Mouse (Mus musculus) kidney, postnatal 0 days (tissue): ENCODE results near the gene Mfsd4b1. TPM values are rescaled to one million over a fixed set of nuclear protein-coding genes. Genes with fewer than 3 reads are reported as not detected.
A peak's percentile ranks its signal among the peaks of the same experiment; 100 is the strongest.

Source experiments
- ATAC-seq: fragments of 200-750 bp; cut with Nextera tagmentation; replicated peaks from 2 replicates; pipeline ENCODE4 v1.8.0; 2017; ENCODE audit warnings: low read depth, moderate number of reproducible peaks, moderate TSS enrichment, moderate library complexity; ENCODE audit not compliant: low FRiP score
- DNase-seq: peaks from one replicate; pipeline ENCODE4 v3.0.0-alpha.2; 2016; ENCODE audit warnings: low spot score
- H3K27ac ChIP-seq: fragments of 300-500 bp; sonication (generic); 2 replicates; pipeline ENCODE4 v1.5.1; 2014; ENCODE audit warnings: mild to moderate bottlenecking
- H3K27me3 ChIP-seq: fragments of 300-500 bp; sonication (generic); 2 replicates; pipeline ENCODE4 v1.6.1; 2014; ENCODE audit warnings: low read length, mixed read lengths; ENCODE audit not compliant: insufficient read depth
- H3K36me3 ChIP-seq: fragments of 300-500 bp; sonication (generic); 2 replicates; pipeline ENCODE4 v1.6.1; 2014; ENCODE audit warnings: low read length, mixed read lengths; ENCODE audit not compliant: insufficient read depth
- H3K4me1 ChIP-seq: fragments of 300-500 bp; sonication (generic); replicated peaks from 2 replicates; pipeline ENCODE4 v1.6.1; 2014; ENCODE audit warnings: antibody characterized with exemption, low read length, mixed read lengths; ENCODE audit not compliant: insufficient read depth
- H3K4me2 ChIP-seq: fragments of 300-500 bp; sonication (generic); 2 replicates; pipeline ENCODE4 v1.6.1; 2014; ENCODE audit warnings: mild to moderate bottlenecking, low read length, moderate library complexity, mixed read lengths
- H3K4me3 ChIP-seq: fragments of 300-500 bp; sonication (generic); replicated peaks from 2 replicates; pipeline ENCODE4 v1.5.1; 2014; ENCODE audit warnings: low read depth, low read length
- H3K9ac ChIP-seq: fragments of 300-500 bp; sonication (generic); 2 replicates; pipeline ENCODE4 v1.6.1; 2014; ENCODE audit warnings: low read depth, low read length
- H3K9me3 ChIP-seq: fragments of 300-500 bp; sonication (generic); replicated peaks from 2 replicates; pipeline ENCODE4 v1.6.1; 2016; ENCODE audit warnings: low read length, inconsistent platforms, mixed read lengths
- CTCF ChIP-seq: IDR thresholded peaks from 2 replicates; pipeline ENCODE4 v1.5.1; 2016; ENCODE audit warnings: antibody characterized with exemption, low read depth, mild to moderate bottlenecking, moderate library complexity
- WGBS: fragments of 180-500 bp; shearing (Covaris S2); extraction: QIAGEN DNeasy Blood & Tissue Kit; methylation state at CpG from one replicate; pipeline ENCODE4 v1.1.7; 2014; 5-methylcytosine and 5-hydroxymethylcytosine counted together
- polyA plus RNA-seq: library from polyadenylated mRNA; unstranded; fragments of >200 nt; fragmentation: Nextera tagmentation; extraction: Ambion mirVana; gene quantifications from 2 replicates; pipeline ENCODE4 v1.2.1, GENCODE M21; 2015

Mfsd4b1 gene
- polyA plus RNA-seq, 1 experiment from 2014 or later: 34.8 TPM

GRCm38 (mm10) chr10:40050763-40051162, 25.7 kb upstream of the Mfsd4b1 start:
- Histone ChIP-seq H3K4me1 (no peaks in the 10 kb centered on the region), H3K27ac (no peak overlapping the region), H3K36me3 (no peaks in the 10 kb centered on the region), H3K4me2 (no peak overlapping the region), H3K9me3 (no peaks in the 10 kb centered on the region), H3K4me3 (no peak overlapping the region), H3K9ac (no peak overlapping the region), H3K27me3 (no peaks in the 10 kb centered on the region)
- 73% methylated on average over 2 of the region's 2 CpGs for WGBS
- DNase-seq: no peak
- ATAC-seq: no peak
- no peak for TF ChIP-seq CTCF

GRCm38 (mm10) chr10:40041339-40041738, 16.3 kb upstream of the Mfsd4b1 start:
- TF ChIP-seq CTCF: peak; percentile 71
- H3K4me1 ChIP-seq: no peaks in the 10 kb centered on the region
- no peak overlapping the region for H3K4me2 ChIP-seq
- H3K4me3 ChIP-seq: no peak overlapping the region
- H3K36me3 ChIP-seq: no peaks in the 10 kb centered on the region
- DNase-seq: peak; percentile 40
- peak; percentile 59; the same call in 1 of the 2 replicates for ATAC-seq
- no peaks in the 10 kb centered on the region for H3K27me3 ChIP-seq
- WGBS: 14% methylated on average over 4 of the region's 4 CpGs
- H3K9me3 ChIP-seq: no peaks in the 10 kb centered on the region
- no peak overlapping the region for H3K9ac ChIP-seq
- no peak overlapping the region for H3K27ac ChIP-seq

GRCm38 (mm10) chr10:40036686-40037560, 11.9 kb upstream of the Mfsd4b1 start:
- no peaks in the 10 kb centered on the region for H3K9me3 ChIP-seq
- no peak overlapping the region for H3K4me3 ChIP-seq
- ATAC-seq (no peak), DNase-seq (no peak)
- no peak overlapping the region for H3K4me2 ChIP-seq
- 77% methylated on average over 24 of the region's 24 CpGs for WGBS
- no peaks in the 10 kb centered on the region for H3K36me3 ChIP-seq
- no peak overlapping the region for H3K9ac ChIP-seq
- no peak overlapping the region for H3K27ac ChIP-seq
- H3K27me3 ChIP-seq: no peaks in the 10 kb centered on the region
- H3K4me1 ChIP-seq: no peaks in the 10 kb centered on the region
- TF ChIP-seq CTCF: no peak

GRCm38 (mm10) chr10:40034956-40035355, 9.9 kb upstream of the Mfsd4b1 start:
- H3K4me2 ChIP-seq: no peak overlapping the region
- H3K4me1 ChIP-seq: no peaks in the 10 kb centered on the region
- no peak for DNase-seq
- WGBS: 98% methylated on average over 6 of the region's 6 CpGs
- H3K36me3 ChIP-seq: no peaks in the 10 kb centered on the region
- H3K4me3 ChIP-seq: no peak overlapping the region
- H3K9ac ChIP-seq: no peak overlapping the region
- no peak overlapping the region for H3K27ac ChIP-seq
- no peaks in the 10 kb centered on the region for H3K9me3 ChIP-seq
- ATAC-seq: no peak
- no peaks in the 10 kb centered on the region for H3K27me3 ChIP-seq
- TF ChIP-seq CTCF: no peak

- 46% methylated on average over 2 of the region's 2 CpGs for WGBS
- Histone ChIP-seq H3K4me1 (no peaks in the 10 kb centered on the region), H3K9me3 (no peaks in the 10 kb centered on the region), H3K27me3 (no peaks in the 10 kb centered on the region), H3K9ac (no peak overlapping the region), H3K4me3 (no peak overlapping the region), H3K4me2 (no peak overlapping the region), H3K27ac (no peak overlapping the region), H3K36me3 (no peaks in the 10 kb centered on the region)
- no peak for DNase-seq
- no peak for TF ChIP-seq CTCF
- no peak for ATAC-seq
Observed at GRCm38 (mm10) chr10:40032897-40033296, 7.8 kb upstream of the Mfsd4b1 start.

- ATAC-seq (no peak), DNase-seq (no peak)
- no peak overlapping the region for H3K4me3 ChIP-seq
- TF ChIP-seq CTCF: no peak
- no peaks in the 10 kb centered on the region for H3K27me3 ChIP-seq
- H3K9me3 ChIP-seq: no peaks in the 10 kb centered on the region
- no peak overlapping the region for H3K9ac ChIP-seq
- H3K4me1 ChIP-seq: no peaks in the 10 kb centered on the region
- no peak overlapping the region for H3K27ac ChIP-seq
- 87% methylated on average over 6 of the region's 6 CpGs for WGBS
- no peaks in the 10 kb centered on the region for H3K36me3 ChIP-seq
- H3K4me2 ChIP-seq: no peak overlapping the region
Observed at GRCm38 (mm10) chr10:40030716-40031115, 5.6 kb upstream of the Mfsd4b1 start.
